Comparison of ENCODE assay signal across 8 mouse cellular contexts in genomic region chr10:107494568-107494967, GRCm38 (mm10). TPM values are rescaled to one million over a fixed set of nuclear protein-coding genes. Genes with fewer than 3 reads are reported as not detected.
DNase-seq lines count a peak whose midpoint lies in the region; ATAC-seq lines count a peak whose summit lies in the region.
"Had no signal": no experiment of that assay in that cellular context is flagged by ENCODE, and none has a peak within 500 bp of the region (broad histone marks: within the 10 kb centered on the region; RNA-seq: fewer than 3 reads in every experiment).

Gene Myf6 (minus strand): TSS chr10:107494737.

- H3K36me3 ChIP-seq in neural tube, embryonic 11.5 days (ENCODE audit: control insufficient read depth, insufficient read depth, low read length), result no peaks in the 10 kb centered on the region
- no peaks in the 10 kb centered on the region for H3K36me3 ChIP-seq in midbrain, embryonic 11.5 days (ENCODE audit: control insufficient read depth, insufficient read depth, low read length)

- H3K27ac ChIP-seq in neural tube, embryonic 11.5 days (ENCODE audit: low read depth, low read length), result no peak within 1 kb of the TSS
- H3K27ac ChIP-seq in midbrain, embryonic 11.5 days (ENCODE audit: low read depth, low read length), result no peak within 1 kb of the TSS

- DNase-seq in neural tube, embryonic 11.5 days (ENCODE audit: low spot score), result no peak
- DNase-seq in neural tube, embryonic 10.5 days (ENCODE audit: extremely low spot score, low spot score), result no peak
- no peak for DNase-seq in gastrocnemius, postnatal 25 days
- no peak for DNase-seq in midbrain, embryonic 11.5 days (ENCODE audit: low spot score, missing footprints)
- no peak for DNase-seq in left cerebral cortex, postnatal 10 days (ENCODE audit: extremely low spot score in 1 of 2, low spot score in 2 of 2)
- DNase-seq in cerebellum, postnatal 10 days, result no peak
- no peak for DNase-seq in thymus, postnatal 25 days

- WGBS in neural tube, embryonic 11.5 days, result 77% methylated on average over 6 of the region's 6 CpGs
- WGBS in midbrain, embryonic 11.5 days, result 92% methylated on average over 6 of the region's 6 CpGs

- intact Hi-C loops in left cerebral cortex, postnatal 10 days (cut with DNase I), result no loop called here

- no peaks in the 10 kb centered on the region for H3K27me3 ChIP-seq in neural tube, embryonic 11.5 days (ENCODE audit: control insufficient read depth, insufficient read depth, low read length)
- H3K27me3 ChIP-seq in midbrain, embryonic 11.5 days (ENCODE audit: control insufficient read depth, insufficient read depth, low read length), result no peaks in the 10 kb centered on the region

- no peak within 1 kb of the TSS for H3K4me3 ChIP-seq in neural tube, embryonic 11.5 days (ENCODE audit: low read depth, low read length)
- H3K4me3 ChIP-seq in midbrain, embryonic 11.5 days (ENCODE audit: low read depth, low read length), result no peak within 1 kb of the TSS

- H3K9me3 ChIP-seq in neural tube, embryonic 11.5 days (ENCODE audit: control insufficient read depth, low read length), result no peaks in the 10 kb centered on the region
- H3K9me3 ChIP-seq in midbrain, embryonic 11.5 days (ENCODE audit: control insufficient read depth, low read length), result no peaks in the 10 kb centered on the region

- no peak for ATAC-seq in neural tube, embryonic 11.5 days (ENCODE audit: insufficient read depth, low FRiP score, low TSS enrichment)
- no peak for ATAC-seq in midbrain, embryonic 11.5 days (ENCODE audit: low FRiP score)

- no peaks in the 10 kb centered on the region for H3K4me1 ChIP-seq in neural tube, embryonic 11.5 days (ENCODE audit: control insufficient read depth, insufficient read depth, low read length)
- H3K4me1 ChIP-seq in midbrain, embryonic 11.5 days (ENCODE audit: control insufficient read depth, insufficient read depth, low read length), result no peaks in the 10 kb centered on the region

- peak within 1 kb of the TSS; percentile 34 for H3K4me2 ChIP-seq in neural tube, embryonic 11.5 days (ENCODE audit: low read depth)
- peak within 1 kb of the TSS; percentile 29 for H3K4me2 ChIP-seq in midbrain, embryonic 11.5 days

- H3K9ac ChIP-seq in neural tube, embryonic 11.5 days (ENCODE audit: low read length), result no peak within 1 kb of the TSS
- 0 out of 2 replicates have a peak within 1 kb of the TSS, but pooled peaks have one; percentile 20 for H3K9ac ChIP-seq in midbrain, embryonic 11.5 days (ENCODE audit: low read length)

RNA-seq across cellular contexts. Expression of gene Myf6, which starts in this region (rescaled TPM):
- polyA plus RNA-seq in neural tube, embryonic 11.5 days (2014; fragmentation: Nextera tagmentation; extraction: Ambion mirVana), result 2.8 and 3.9 TPM in 2 replicates
- total RNA-seq in gastrocnemius, postnatal 25 days (2021), result 100 to 1,000 TPM in 1 of 2 experiments, 10 to 100 TPM in 1; 98.7 to 107 TPM
- 0.12 TPM in 1 of 2 replicates, not detected in the other for polyA plus RNA-seq in midbrain, embryonic 11.5 days (2014; fragmentation: Nextera tagmentation; extraction: Ambion mirVana)
- total RNA-seq in left cerebral cortex, postnatal 10 days (2021), result not detected
- total RNA-seq: layer of hippocampus, adult 8-10 months had no signal

Comparison
In these comparisons a context has a peak if more than half of its experiments do, and no peak if none do; other contexts are left out.
1. RNA of gene Myf6 (total RNA-seq): 98.7 to 107 TPM in gastrocnemius, postnatal 25 days; not detected in left cerebral cortex, postnatal 10 days; every median in the first group is over 10 times any median in the second.